Mouse (Mus musculus) gonadal fat pad, adult 2 months (tissue): ENCODE measurements at regions not wholly inside any gene's neighbourhood (a gene's known extent, or its start where the extent isn't known, plus 50 kb on each side); places are given as distances from the start of the nearest gene placed in this dataset.

Experiments used
- DNase-seq: peaks from one replicate; pipeline ENCODE4 v3.0.0-alpha.2; 2012; ENCODE audit warnings: low read depth

GRCm38 (mm10) chr17:15311822-15312221 is 64.8 kb downstream of the Dll1 start:
- DNase-seq, result no peak

GRCm38 (mm10) chr17:15310465-15310864 is 66.2 kb downstream of the Dll1 start:
- DNase-seq, result no peak

GRCm38 (mm10) chr17:15302110-15302509 is 74.6 kb downstream of the Dll1 start:
- DNase-seq, result no peak

GRCm38 (mm10) chr17:15299743-15300371 is 76.8 kb downstream of the Dll1 start:
- DNase-seq, result no peak

GRCm38 (mm10) chr17:15294165-15294585 is 82.5 kb downstream of the Dll1 start:
- no peak for DNase-seq

GRCm38 (mm10) chr17:15292490-15293070 is 84.1 kb downstream of the Dll1 start:
- DNase-seq, result no peak

GRCm38 (mm10) chr17:15291626-15292025 is 85.0 kb downstream of the Dll1 start:
- DNase-seq, result no peak

- no peak for DNase-seq
Observed at GRCm38 (mm10) chr17:15290326-15290725, 86.3 kb downstream of the Dll1 start.

- no peak for DNase-seq
Observed at GRCm38 (mm10) chr17:15289062-15289461, 87.6 kb downstream of the Dll1 start.

GRCm38 (mm10) chr17:15288640-15289039 is 88.0 kb downstream of the Dll1 start:
- no peak for DNase-seq

- DNase-seq, result no peak
Observed at GRCm38 (mm10) chr17:15286596-15286995, 90.1 kb downstream of the Dll1 start.

GRCm38 (mm10) chr17:15285399-15286043 is 91.2 kb downstream of the Dll1 start:
- DNase-seq, result no peak

- no peak for DNase-seq
Observed at GRCm38 (mm10) chr17:15269905-15270304, 106.8 kb downstream of the Dll1 start.

GRCm38 (mm10) chr17:15269056-15269612 is 107.5 kb downstream of the Dll1 start:
- DNase-seq, result no peak

GRCm38 (mm10) chr17:15267721-15268120 is 109.0 kb downstream of the Dll1 start:
- DNase-seq, result no peak

GRCm38 (mm10) chr17:15259427-15260101 is 117.1 kb downstream of the Dll1 start:
- peak; percentile 22 for DNase-seq

GRCm38 (mm10) chr17:15255874-15256273 is 120.8 kb downstream of the Dll1 start:
- no peak for DNase-seq

- no peak for DNase-seq
Observed at GRCm38 (mm10) chr17:15253785-15254184, 122.9 kb downstream of the Dll1 start.

GRCm38 (mm10) chr17:15253271-15253670 is 123.4 kb downstream of the Dll1 start:
- no peak for DNase-seq

GRCm38 (mm10) chr17:15252187-15252586 is 124.5 kb downstream of the Dll1 start:
- no peak for DNase-seq

- DNase-seq, result no peak
Observed at GRCm38 (mm10) chr17:15251641-15252040, 125.0 kb downstream of the Dll1 start.

GRCm38 (mm10) chr17:15248417-15248791 is 128.3 kb downstream of the Dll1 start:
- DNase-seq, result no peak
